Comparison of ENCODE assay signal across 15 mouse cellular contexts in genomic region chr15:79827061-79827777, GRCm38 (mm10). TPM values are rescaled to one million over a fixed set of nuclear protein-coding genes. Genes with fewer than 3 reads are reported as not detected.
DNase-seq lines count a peak whose midpoint lies in the region; ATAC-seq and TF ChIP-seq lines count a peak whose summit lies in the region.
"Had no signal": no experiment of that assay in that cellular context is flagged by ENCODE, and none has a peak within 500 bp of the region (broad histone marks: within the 10 kb centered on the region; RNA-seq: fewer than 3 reads in every experiment).

No protein-coding gene starts in this region.

- WGBS in forebrain, embryonic 12.5 days: 86% methylated on average over 14 of the region's 14 CpGs
- 84% methylated on average over 14 of the region's 14 CpGs for WGBS in forebrain, postnatal 0 days
- 83% methylated on average over 14 of the region's 14 CpGs for WGBS in hindbrain, embryonic 16.5 days

- no peak for ATAC-seq in forebrain, embryonic 12.5 days (ENCODE audit: low FRiP score)
- no peak for ATAC-seq in forebrain, postnatal 0 days
- ATAC-seq in hindbrain, embryonic 16.5 days: no peak
- ATAC-seq in granulocyte monocyte progenitor cell, adult 5-6 weeks (replicated peaks; ENCODE audit: poor library complexity, severe bottlenecking): no peak
- ATAC-seq: inflammation-experienced regulatory T-cells, adult 6 months had no signal

- H3K9me3 ChIP-seq in forebrain, embryonic 12.5 days: no peaks in the 10 kb centered on the region
- no peaks in the 10 kb centered on the region for H3K9me3 ChIP-seq in forebrain, postnatal 0 days (ENCODE audit: low read length)
- no peaks in the 10 kb centered on the region for H3K9me3 ChIP-seq in hindbrain, embryonic 16.5 days (ENCODE audit: control insufficient read depth, low read length)

- H3K4me2 ChIP-seq in forebrain, embryonic 12.5 days: no peak overlapping the region
- H3K4me2 ChIP-seq in forebrain, postnatal 0 days (ENCODE audit: low read depth): no peak overlapping the region
- no peak overlapping the region for H3K4me2 ChIP-seq in hindbrain, embryonic 16.5 days (ENCODE audit: low read length)
- H3K4me2 ChIP-seq: heart, embryonic 11.5 days; liver, embryonic 11.5 days had no signal

- DNase-seq in forebrain, postnatal 0 days: no peak
- DNase-seq in right cerebral cortex, postnatal 14 days: peak; percentile 17
- DNase-seq in right cerebral cortex, postnatal 25 days: no peak
- DNase-seq in frontal cortex, postnatal 36 days (ENCODE audit: low spot score in 2 of 2): no peak
- no peak for DNase-seq in thymus, postnatal 14 days
- DNase-seq: adrenal gland, adult 2 months; B cell, adult 2 months; lung, postnatal 10 days; thymus, adult 2 months had no signal

- H3K4me1 ChIP-seq in forebrain, embryonic 12.5 days: peaks cover 77% of the 10 kb centered on the region
- peaks cover 4% of the 10 kb centered on the region; the same call in 1 of the 2 replicates for H3K4me1 ChIP-seq in forebrain, postnatal 0 days (ENCODE audit: insufficient read depth)
- peaks cover 60% of the 10 kb centered on the region for H3K4me1 ChIP-seq in hindbrain, embryonic 16.5 days (ENCODE audit: control insufficient read depth, insufficient read depth, low read depth, low read length)

- H3K4me3 ChIP-seq in forebrain, embryonic 12.5 days (replicated peaks): no peak overlapping the region
- H3K4me3 ChIP-seq in forebrain, postnatal 0 days (ENCODE audit: low read depth, low read length): no peak overlapping the region
- no peak overlapping the region for H3K4me3 ChIP-seq in hindbrain, embryonic 16.5 days (ENCODE audit: low read length)

- H3K27me3 ChIP-seq in forebrain, embryonic 12.5 days: no peaks in the 10 kb centered on the region
- no peaks in the 10 kb centered on the region for H3K27me3 ChIP-seq in forebrain, postnatal 0 days (ENCODE audit: insufficient read depth, low read length)
- H3K27me3 ChIP-seq in hindbrain, embryonic 16.5 days (replicated peaks; ENCODE audit: control insufficient read depth, insufficient read depth, low read length): no peaks in the 10 kb centered on the region

- peaks cover 51% of the 10 kb centered on the region for H3K36me3 ChIP-seq in forebrain, embryonic 12.5 days (replicated peaks)
- H3K36me3 ChIP-seq in forebrain, postnatal 0 days (ENCODE audit: insufficient read depth): peaks cover 29% of the 10 kb centered on the region
- peaks cover 9% of the 10 kb centered on the region for H3K36me3 ChIP-seq in hindbrain, embryonic 16.5 days (ENCODE audit: control insufficient read depth, insufficient read depth, low read length)

- H3K9ac ChIP-seq in forebrain, embryonic 12.5 days: 0 out of 2 replicates have a peak overlapping the region, but pooled peaks have one; percentile 36
- H3K9ac ChIP-seq in forebrain, postnatal 0 days: no peak overlapping the region
- H3K9ac ChIP-seq in hindbrain, embryonic 16.5 days (ENCODE audit: low read depth, low read length): peak overlapping the region; percentile 48

- no peak for TF ChIP-seq CTCF in forebrain, postnatal 0 days (IDR thresholded peaks at IDR 0.05; ENCODE audit: low read depth)

- no peak overlapping the region for H3K27ac ChIP-seq in forebrain, embryonic 12.5 days
- H3K27ac ChIP-seq in forebrain, postnatal 0 days (ENCODE audit: low read depth, low read length): no peak overlapping the region
- H3K27ac ChIP-seq in hindbrain, embryonic 16.5 days (ENCODE audit: low read depth, low read length): no peak overlapping the region

RNA-seq across cellular contexts. Expression of gene Npcd, which starts 6.8 kb away (rescaled TPM):
- 0.87 TPM in 1 of 2 replicates, not detected in the other for polyA plus RNA-seq in forebrain, embryonic 12.5 days (2016; fragmentation: Nextera tagmentation; extraction: Ambion mirVana)
- total RNA-seq in forebrain, postnatal 0 days (2014; rRNA removed): 9.0 and 18.6 TPM in 2 replicates
- 3.7 and 4.0 TPM in 2 replicates for polyA plus RNA-seq in forebrain, postnatal 0 days (2015; fragmentation: Nextera tagmentation; extraction: Ambion mirVana)
- 0.41 and 0.67 TPM in 2 replicates for polyA plus RNA-seq in hindbrain, embryonic 16.5 days (2015; fragmentation: Nextera tagmentation; extraction: Ambion mirVana)
- not detected in 2 replicates for total RNA-seq in granulocyte monocyte progenitor cell, adult 5-6 weeks (2014; fragmentation: Nextera tagmentation)
- total RNA-seq in granulocyte monocyte progenitor cell, adult 5-6 weeks (2017): not detected in 2 replicates
- polyA plus RNA-seq: inflammation-experienced regulatory T-cells, adult 6 months; liver, embryonic 11.5 days had no signal

RNA-seq across cellular contexts. Expression of gene Cbx6, which starts 7.3 kb away (rescaled TPM):
- polyA plus RNA-seq in forebrain, embryonic 12.5 days (2016; fragmentation: Nextera tagmentation; extraction: Ambion mirVana): 31.1 and 31.5 TPM in 2 replicates
- 69.1 and 86.8 TPM in 2 replicates for total RNA-seq in forebrain, postnatal 0 days (2014; rRNA removed)
- polyA plus RNA-seq in forebrain, postnatal 0 days (2015; fragmentation: Nextera tagmentation; extraction: Ambion mirVana): 27.5 and 53.8 TPM in 2 replicates
- 65.2 and 67.2 TPM in 2 replicates for polyA plus RNA-seq in hindbrain, embryonic 16.5 days (2015; fragmentation: Nextera tagmentation; extraction: Ambion mirVana)
- total RNA-seq in granulocyte monocyte progenitor cell, adult 5-6 weeks (2014; fragmentation: Nextera tagmentation): 10.6 and 13.5 TPM in 2 replicates
- total RNA-seq in granulocyte monocyte progenitor cell, adult 5-6 weeks (2017): 10.8 and 11.6 TPM in 2 replicates

RNA-seq across cellular contexts. Expression of gene Nptxr, which starts 22.7 kb away (rescaled TPM):
- 7.2 and 8.0 TPM in 2 replicates for polyA plus RNA-seq in forebrain, embryonic 12.5 days (2016; fragmentation: Nextera tagmentation; extraction: Ambion mirVana)
- 129 and 184 TPM in 2 replicates for total RNA-seq in forebrain, postnatal 0 days (2014; rRNA removed)
- 41.9 and 87.3 TPM in 2 replicates for polyA plus RNA-seq in forebrain, postnatal 0 days (2015; fragmentation: Nextera tagmentation; extraction: Ambion mirVana)
- polyA plus RNA-seq in hindbrain, embryonic 16.5 days (2015; fragmentation: Nextera tagmentation; extraction: Ambion mirVana): 44.1 and 58.7 TPM in 2 replicates
- 0.52 and 0.85 TPM in 2 replicates for total RNA-seq in granulocyte monocyte progenitor cell, adult 5-6 weeks (2014; fragmentation: Nextera tagmentation)
- total RNA-seq in granulocyte monocyte progenitor cell, adult 5-6 weeks (2017): 0.04 and 0.31 TPM in 2 replicates

RNA-seq across cellular contexts. Expression of gene Dnal4, which starts 49.6 kb away (rescaled TPM):
- polyA plus RNA-seq in forebrain, embryonic 12.5 days (2016; fragmentation: Nextera tagmentation; extraction: Ambion mirVana): 76.7 and 78.3 TPM in 2 replicates
- 58.3 and 59.2 TPM in 2 replicates for total RNA-seq in forebrain, postnatal 0 days (2014; rRNA removed)
- polyA plus RNA-seq in forebrain, postnatal 0 days (2015; fragmentation: Nextera tagmentation; extraction: Ambion mirVana): 81.5 and 94.5 TPM in 2 replicates
- 61.8 and 64.9 TPM in 2 replicates for polyA plus RNA-seq in hindbrain, embryonic 16.5 days (2015; fragmentation: Nextera tagmentation; extraction: Ambion mirVana)
- 9.5 and 27.7 TPM in 2 replicates for total RNA-seq in granulocyte monocyte progenitor cell, adult 5-6 weeks (2014; fragmentation: Nextera tagmentation)
- total RNA-seq in granulocyte monocyte progenitor cell, adult 5-6 weeks (2017): 11.6 and 13.5 TPM in 2 replicates
